ENCODE assay signal across 8 mouse cellular contexts in the genomic region with DNA sequence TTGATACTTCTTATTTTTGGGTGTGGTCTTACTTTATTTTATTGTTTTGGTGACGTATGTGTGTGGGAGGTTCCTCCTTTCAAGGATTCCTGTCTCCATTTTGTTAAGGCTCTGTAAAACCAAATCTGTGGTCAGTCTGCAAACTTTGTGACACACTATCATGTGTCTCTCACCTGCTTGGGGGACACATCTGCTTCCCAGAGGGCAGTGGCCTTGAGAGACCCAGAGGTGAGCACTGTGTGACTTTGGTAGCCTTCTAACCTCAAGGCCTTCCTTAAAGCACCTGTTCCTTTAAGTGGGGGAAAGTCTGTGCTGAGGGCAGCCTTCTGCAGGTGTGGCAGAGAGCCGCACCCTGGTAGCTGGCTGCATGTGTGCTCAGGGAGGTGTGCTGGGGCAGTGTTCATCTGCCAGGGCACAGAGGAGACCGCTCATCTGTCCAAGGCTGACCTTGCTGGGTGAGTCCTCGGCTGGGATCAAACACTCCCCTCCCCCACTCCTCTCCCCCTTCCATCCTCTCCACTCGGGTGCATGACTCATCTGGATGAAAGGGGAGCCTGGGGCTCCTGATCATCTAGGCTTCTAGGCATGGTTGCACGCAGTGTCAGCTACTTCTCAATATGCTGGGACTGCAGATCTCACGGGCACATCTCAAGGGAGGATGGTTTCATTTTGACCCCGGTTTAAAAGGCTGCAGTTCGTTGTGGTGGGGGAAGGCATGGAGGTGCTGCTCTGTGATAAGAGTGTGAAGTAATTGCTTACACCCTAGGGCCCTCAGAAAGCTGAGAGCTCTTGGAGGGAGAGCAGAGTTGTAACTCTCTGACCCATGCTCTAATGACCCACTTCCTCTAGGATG. TPM values are rescaled to one million over a fixed set of nuclear protein-coding genes. Genes with fewer than 3 reads are reported as not detected.
DNase-seq lines count a peak whose midpoint lies in the region; ATAC-seq and TF ChIP-seq lines count a peak whose summit lies in the region.

No protein-coding gene starts in this region.

- no peaks in the 10 kb centered on the region for H3K36me3 ChIP-seq in liver, embryonic 13.5 days
- no peaks in the 10 kb centered on the region for H3K36me3 ChIP-seq in lung, embryonic 16.5 days (ENCODE audit: control insufficient read depth, insufficient read depth, low read length)
- H3K36me3 ChIP-seq in forebrain, postnatal 0 days (ENCODE audit: insufficient read depth), result no peaks in the 10 kb centered on the region

- H3K4me2 ChIP-seq in liver, embryonic 13.5 days, result peak overlapping the region; percentile 28; the same call in 1 of the 2 replicates
- H3K4me2 ChIP-seq in lung, embryonic 16.5 days (ENCODE audit: low read depth, low read length), result no peak overlapping the region
- H3K4me2 ChIP-seq in forebrain, postnatal 0 days (ENCODE audit: low read depth), result no peak overlapping the region

- H3K4me3 ChIP-seq in liver, embryonic 13.5 days (replicated peaks), result no peak overlapping the region
- no peak overlapping the region for H3K4me3 ChIP-seq in lung, embryonic 16.5 days (ENCODE audit: low read length)
- no peak overlapping the region for H3K4me3 ChIP-seq in forebrain, postnatal 0 days (ENCODE audit: low read depth, low read length)

- ATAC-seq in liver, embryonic 13.5 days (ENCODE audit: low read depth), result 0 out of 2 replicates have a peak, but pooled peaks have one; percentile 47
- ATAC-seq in lung, embryonic 16.5 days (ENCODE audit: low read depth), result peak; percentile 45; the same call in 1 of the 2 replicates
- no peak for ATAC-seq in forebrain, postnatal 0 days

- no peak for DNase-seq in liver, embryonic 13.5 days
- no peak for DNase-seq in liver
- DNase-seq in T-cell, adult 2 months (ENCODE audit: low spot score), result peak; percentile 58
- DNase-seq in thymus, postnatal 10 days (ENCODE audit: low spot score in 2 of 2), result peak; percentile 42 to 47
- no peak for DNase-seq in forebrain, postnatal 0 days
- DNase-seq in layer of hippocampus, adult 9-11 months, result no peak
- DNase-seq in gastrocnemius, adult 18-20 months (ENCODE audit: low spot score), result no peak

- no peaks in the 10 kb centered on the region for H3K27me3 ChIP-seq in liver, embryonic 13.5 days
- H3K27me3 ChIP-seq in lung, embryonic 16.5 days (ENCODE audit: control insufficient read depth, insufficient read depth, low read depth, low read length), result no peaks in the 10 kb centered on the region
- H3K27me3 ChIP-seq in forebrain, postnatal 0 days (ENCODE audit: insufficient read depth, low read length), result no peaks in the 10 kb centered on the region

- no peak for TF ChIP-seq CTCF in forebrain, postnatal 0 days (IDR thresholded peaks at IDR 0.05; ENCODE audit: low read depth)

- WGBS in liver, embryonic 13.5 days (ENCODE audit: insufficient replicate concordance), result 26% methylated on average over 9 of the region's 9 CpGs
- WGBS in lung, embryonic 16.5 days, result 23% methylated on average over 9 of the region's 9 CpGs
- WGBS in forebrain, postnatal 0 days, result 49% methylated on average over 9 of the region's 9 CpGs

- H3K4me1 ChIP-seq in liver, embryonic 13.5 days (replicated peaks), result peaks cover 9% of the 10 kb centered on the region; the same call in 1 of the 2 replicates
- H3K4me1 ChIP-seq in lung, embryonic 16.5 days (replicated peaks; ENCODE audit: control insufficient read depth, insufficient read depth, low read length), result no peaks in the 10 kb centered on the region
- H3K4me1 ChIP-seq in forebrain, postnatal 0 days (ENCODE audit: insufficient read depth), result peaks cover 12% of the 10 kb centered on the region

- no peak overlapping the region for H3K27ac ChIP-seq in liver, embryonic 13.5 days
- H3K27ac ChIP-seq in lung, embryonic 16.5 days (ENCODE audit: low read length), result no peak overlapping the region
- H3K27ac ChIP-seq in forebrain, postnatal 0 days (ENCODE audit: low read depth, low read length), result no peak overlapping the region

- H3K9ac ChIP-seq in liver, embryonic 13.5 days, result no peak overlapping the region
- H3K9ac ChIP-seq in lung, embryonic 16.5 days (ENCODE audit: low read length), result no peak overlapping the region
- H3K9ac ChIP-seq in forebrain, postnatal 0 days, result no peak overlapping the region

- H3K9me3 ChIP-seq in liver, embryonic 13.5 days (replicated peaks), result no peaks in the 10 kb centered on the region
- no peaks in the 10 kb centered on the region for H3K9me3 ChIP-seq in lung, embryonic 16.5 days (ENCODE audit: control insufficient read depth, low read length)
- H3K9me3 ChIP-seq in forebrain, postnatal 0 days (ENCODE audit: low read length), result no peaks in the 10 kb centered on the region

RNA-seq across cellular contexts. Expression of gene Gm1043, which starts 34.4 kb away (rescaled TPM):
- not detected in 2 replicates for polyA plus RNA-seq in liver, embryonic 13.5 days (2015; fragmentation: Nextera tagmentation; extraction: Ambion mirVana)
- polyA plus RNA-seq in lung, embryonic 16.5 days (2015; fragmentation: Nextera tagmentation; extraction: Ambion mirVana), result not detected in 2 replicates
- 22.1 and 26.4 TPM in 2 replicates for total RNA-seq in forebrain, postnatal 0 days (2014; rRNA removed)
- polyA plus RNA-seq in forebrain, postnatal 0 days (2015; fragmentation: Nextera tagmentation; extraction: Ambion mirVana), result 1.1 and 1.4 TPM in 2 replicates
- total RNA-seq in gastrocnemius, adult 18-20 months (2021), result not detected

Comparison
In these comparisons a context has a peak if more than half of its experiments do, and no peak if none do; other contexts are left out.
1. DNase-seq: peak in T-cell, adult 2 months (single experiment) and thymus, postnatal 10 days (2 of 2); none in liver, embryonic 13.5 days (single experiment), liver (single experiment), forebrain, postnatal 0 days (single experiment), layer of hippocampus, adult 9-11 months (single experiment) and gastrocnemius, adult 18-20 months (single experiment).